Mouse (Mus musculus) small intestine, adult 2 months (tissue): ENCODE measurements around the gene Tldc2. TPM values are rescaled to one million over a fixed set of nuclear protein-coding genes. Genes with fewer than 3 reads are reported as not detected.

Experiments
- H3K27ac ChIP-seq: fragments of 200-500 bp; 2 replicates; pipeline ENCODE4 v1.5.1; 2012; ENCODE audit warnings: low read depth, low read length, control low read depth, inconsistent platforms; ENCODE audit not compliant: insufficient read depth
- H3K27me3 ChIP-seq: fragments of 200-500 bp; 2 replicates; pipeline ENCODE4 v1.6.1; 2012; ENCODE audit warnings: mild to moderate bottlenecking, moderate library complexity, low read length, inconsistent platforms; ENCODE audit not compliant: control insufficient read depth, insufficient read depth
- H3K36me3 ChIP-seq: fragments of 200-500 bp; 2 replicates; pipeline ENCODE4 v1.6.1; 2012; ENCODE audit warnings: mild to moderate bottlenecking, low read length, control low read depth, inconsistent platforms; ENCODE audit not compliant: control insufficient read depth, insufficient read depth
- H3K4me1 ChIP-seq: fragments of 200-500 bp; 2 replicates; pipeline ENCODE4 v1.6.1; 2012; ENCODE audit warnings: low read length, inconsistent platforms, mixed read lengths; ENCODE audit not compliant: control insufficient read depth, insufficient read depth, insufficient read length
- H3K4me3 ChIP-seq: fragments of 200-500 bp; 2 replicates; pipeline ENCODE4 v1.5.1; 2012; ENCODE audit warnings: low read depth, mild to moderate bottlenecking, control low read depth, inconsistent platforms, low read length, moderate library complexity
- CTCF ChIP-seq: fragments of 200-500 bp; IDR thresholded peaks from 2 replicates; pipeline ENCODE4 v1.5.1; 2012; ENCODE audit warnings: low read depth, mild to moderate bottlenecking, control low read depth, inconsistent platforms, low read length, moderate library complexity, mixed read lengths; ENCODE audit not compliant: insufficient replicate concordance, insufficient read length; ENCODE audit errors: extremely low read depth
- POLR2A ChIP-seq: fragments of 200-500 bp; IDR thresholded peaks from 2 replicates; pipeline ENCODE4 v1.6.1; 2012; ENCODE audit warnings: low read depth, mild to moderate bottlenecking, control low read depth, inconsistent platforms, low read length, moderate library complexity
- WGBS: fragments of 180-500 bp; shearing (Covaris S2); methylation state at CpG from one replicate; pipeline ENCODE4 v1.1.7; 2018; 5-methylcytosine and 5-hydroxymethylcytosine counted together
- polyA plus RNA-seq: library from polyadenylated mRNA; depleted of rRNA; stranded (reverse); fragments of >200 nt; gene quantifications from 2 replicates; pipeline ENCODE4 v1.2.3, GENCODE M21; 2012; rRNA removed

Tldc2 gene
- polyA plus RNA-seq: 8.8 and 12.4 TPM in 2 replicates

DNA sequence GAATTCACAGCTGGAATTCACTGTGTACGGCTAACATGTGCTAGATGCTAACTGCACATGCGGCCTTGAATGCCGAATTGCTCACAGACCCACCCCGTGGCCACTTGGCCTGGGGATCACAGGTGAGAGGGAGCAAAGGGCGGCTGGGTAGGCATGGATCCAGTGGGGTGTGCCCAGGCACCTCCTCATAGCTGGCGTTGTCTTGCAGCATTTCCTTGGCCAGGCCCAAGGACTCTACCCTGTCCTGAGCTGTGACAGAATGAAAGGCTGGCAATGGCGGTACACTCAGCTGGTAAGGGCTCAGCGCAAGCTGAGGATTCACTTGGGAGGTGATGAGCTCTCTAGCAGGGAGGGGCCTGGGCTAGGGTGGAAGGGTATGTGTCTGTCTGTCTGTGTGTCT, at the start of gene Tldc2:
Gene Tldc2, plus strand, starts transcription at position 260 of the 400 bp plus-strand sequence.
- WGBS: 40% methylated on average over 8 of the region's 8 CpGs
- no peak for TF ChIP-seq CTCF
- TF ChIP-seq POLR2A: peak; percentile 66
- Histone ChIP-seq H3K27ac (peak within 1 kb of the TSS; percentile 91), H3K27me3 (no peaks in the 10 kb centered on the region), H3K4me3 (peak within 1 kb of the TSS; percentile 50), H3K4me1 (peaks cover 22% of the 10 kb centered on the region), H3K36me3 (peaks cover 4% of the 10 kb centered on the region; the same call in 1 of the 2 replicates)

DNA sequence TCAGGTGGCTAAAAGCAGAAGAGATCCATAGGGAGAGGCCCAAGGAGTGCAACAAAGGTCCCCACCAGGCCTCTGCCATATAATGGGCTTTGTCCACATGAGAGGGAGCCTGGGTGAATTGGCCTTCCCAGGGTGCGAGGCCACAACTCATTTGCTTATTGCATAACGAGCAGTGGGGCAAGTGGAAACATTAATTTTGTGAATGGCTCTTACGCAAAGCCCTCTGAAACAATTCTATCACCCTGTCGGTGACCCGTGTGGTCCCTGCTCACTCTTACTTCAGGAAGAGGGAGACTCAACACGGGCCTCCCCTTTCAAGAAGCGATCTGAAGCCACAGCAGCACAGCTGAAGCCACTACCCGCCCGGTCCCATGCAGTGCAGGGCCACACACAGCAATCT, 49.6 kb upstream of the Tldc2 start:
- Histone ChIP-seq H3K27ac (no peak overlapping the region), H3K4me1 (peaks cover 4% of the 10 kb centered on the region; the same call in 1 of the 2 replicates), H3K4me3 (no peak overlapping the region), H3K36me3 (0 out of 2 replicates have a peak, but pooled peaks cover 1% of the 10 kb centered on the region), H3K27me3 (no peaks in the 10 kb centered on the region)
- WGBS: 83% methylated on average over 9 of the region's 9 CpGs
- TF ChIP-seq POLR2A (no peak), CTCF (no peak)

DNA sequence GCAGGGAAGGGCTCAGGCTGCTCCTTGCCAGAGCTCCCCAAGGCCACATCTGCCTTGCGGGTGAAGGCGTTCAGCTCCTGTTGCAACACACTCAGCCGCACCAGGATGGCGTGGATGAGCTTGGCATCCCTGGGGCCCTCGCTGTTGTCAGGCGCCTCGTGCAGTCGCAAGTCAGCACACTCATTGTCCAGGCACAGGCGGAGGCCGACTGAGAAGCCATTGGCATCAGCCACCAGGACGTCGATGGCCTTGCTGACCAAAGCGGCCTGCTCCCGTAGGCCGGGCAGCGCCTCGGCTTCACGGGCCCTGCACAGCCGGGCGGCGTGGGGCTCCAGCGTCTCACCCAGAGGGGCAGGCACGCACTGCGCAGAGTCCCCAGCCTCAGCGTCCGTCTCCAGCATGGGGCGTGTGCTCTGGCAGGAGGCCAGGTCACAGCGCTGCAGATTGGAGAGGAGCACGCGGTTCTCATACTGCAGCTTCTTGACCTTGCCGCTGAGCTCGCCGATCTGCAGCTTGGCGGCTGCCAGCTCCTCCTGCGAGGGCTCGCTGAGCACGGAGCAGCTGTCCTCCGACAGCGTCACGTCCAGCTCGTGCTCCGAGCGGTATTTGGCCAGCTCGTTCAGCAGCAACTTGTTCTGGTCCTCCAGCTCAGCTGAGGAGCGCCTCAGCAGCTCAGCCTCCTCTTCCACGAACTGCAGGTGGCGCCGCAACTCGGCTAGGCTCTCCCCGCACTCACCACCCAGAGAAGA, 46.8 kb upstream of the Tldc2 start:
- TF ChIP-seq POLR2A (no peak), CTCF (no peak)
- Histone ChIP-seq H3K4me3 (no peak overlapping the region), H3K4me1 (peaks cover 4% of the 10 kb centered on the region; the same call in 1 of the 2 replicates), H3K36me3 (0 out of 2 replicates have a peak, but pooled peaks cover 1% of the 10 kb centered on the region), H3K27ac (no peak overlapping the region), H3K27me3 (no peaks in the 10 kb centered on the region)
- WGBS: 90% methylated on average over 50 of the region's 50 CpGs

DNA sequence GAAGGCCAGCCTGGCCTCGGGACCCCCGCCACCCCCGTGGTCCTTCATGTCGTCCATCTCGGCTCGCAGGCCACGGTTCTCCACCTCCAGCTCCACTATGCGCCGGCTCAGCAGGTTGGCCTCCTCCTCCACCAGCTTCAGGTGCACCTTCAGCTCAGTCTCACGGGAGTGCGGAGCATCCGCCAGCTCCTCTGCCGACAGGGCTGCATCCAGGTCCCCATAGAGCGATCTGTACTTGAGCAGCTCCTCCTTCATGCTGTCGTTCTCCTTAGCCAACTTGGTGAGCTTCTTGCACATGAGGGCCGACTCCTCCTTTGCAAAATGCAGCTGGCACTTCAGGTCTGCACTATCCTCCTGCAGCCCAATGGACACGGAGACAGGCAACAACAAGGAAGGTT, 46.2 kb upstream of the Tldc2 start:
- TF ChIP-seq POLR2A: no peak
- no peak for TF ChIP-seq CTCF

DNA sequence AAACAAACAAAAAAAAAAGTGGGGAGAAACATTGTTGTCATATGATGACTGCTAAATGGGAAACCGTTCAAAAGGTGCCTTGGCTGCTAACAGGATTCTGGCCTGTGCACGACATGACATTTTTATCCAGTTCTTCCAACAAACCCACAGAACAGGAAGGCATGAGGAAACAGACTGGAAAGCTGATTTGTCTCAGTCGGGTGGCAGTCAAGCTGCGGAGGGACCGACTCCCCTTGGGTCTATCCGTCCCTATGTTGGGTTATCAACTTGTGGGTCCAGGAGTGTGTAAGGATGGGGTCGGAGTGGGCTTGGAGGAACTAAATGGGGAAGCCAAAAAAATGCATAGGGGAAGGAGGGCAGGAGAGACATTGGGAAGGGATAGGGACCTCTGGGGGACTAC, 45.4 kb upstream of the Tldc2 start:
- no peak overlapping the region for H3K27ac ChIP-seq
- WGBS: 89% methylated on average over 7 of the region's 7 CpGs
- peaks cover 4% of the 10 kb centered on the region; the same call in 1 of the 2 replicates for H3K4me1 ChIP-seq
- TF ChIP-seq POLR2A (no peak), CTCF (no peak)
- H3K27me3 ChIP-seq: no peaks in the 10 kb centered on the region
- H3K4me3 ChIP-seq: no peak overlapping the region
- 0 out of 2 replicates have a peak, but pooled peaks cover 1% of the 10 kb centered on the region for H3K36me3 ChIP-seq

More for the DNA sequence above, 46.2 kb upstream of the Tldc2 start:
- Histone ChIP-seq H3K36me3 (0 out of 2 replicates have a peak, but pooled peaks cover 1% of the 10 kb centered on the region), H3K4me3 (no peak overlapping the region), H3K27me3 (no peaks in the 10 kb centered on the region), H3K27ac (no peak overlapping the region), H3K4me1 (peaks cover 4% of the 10 kb centered on the region; the same call in 1 of the 2 replicates)
- 88% methylated on average over 17 of the region's 17 CpGs for WGBS

DNA sequence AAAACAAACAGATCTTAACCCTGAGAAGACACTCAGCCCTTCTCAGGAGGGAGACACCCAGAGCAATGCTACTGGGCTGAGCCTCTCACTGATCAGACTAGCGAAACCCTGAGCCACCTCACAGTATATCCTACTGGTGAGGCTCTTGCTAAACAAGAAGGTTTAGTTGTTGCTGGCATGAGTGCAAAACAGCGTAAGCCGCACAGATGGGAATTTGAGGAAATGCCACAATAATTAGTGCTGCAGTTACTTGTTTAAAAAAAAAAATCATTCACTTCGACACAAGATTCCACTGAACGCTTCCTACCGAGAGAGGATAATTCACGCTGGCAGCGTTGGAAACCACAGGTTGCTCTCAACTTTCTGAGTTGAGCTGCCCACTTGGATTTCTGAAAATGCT, 43.3 kb upstream of the Tldc2 start:
- Histone ChIP-seq H3K4me3 (no peak overlapping the region), H3K27me3 (no peaks in the 10 kb centered on the region), H3K36me3 (0 out of 2 replicates have a peak, but pooled peaks cover 1% of the 10 kb centered on the region), H3K4me1 (peaks cover 4% of the 10 kb centered on the region; the same call in 1 of the 2 replicates), H3K27ac (no peak overlapping the region)
- 77% methylated on average over 8 of the region's 8 CpGs for WGBS
- no peak for TF ChIP-seq POLR2A
- TF ChIP-seq CTCF: no peak

DNA sequence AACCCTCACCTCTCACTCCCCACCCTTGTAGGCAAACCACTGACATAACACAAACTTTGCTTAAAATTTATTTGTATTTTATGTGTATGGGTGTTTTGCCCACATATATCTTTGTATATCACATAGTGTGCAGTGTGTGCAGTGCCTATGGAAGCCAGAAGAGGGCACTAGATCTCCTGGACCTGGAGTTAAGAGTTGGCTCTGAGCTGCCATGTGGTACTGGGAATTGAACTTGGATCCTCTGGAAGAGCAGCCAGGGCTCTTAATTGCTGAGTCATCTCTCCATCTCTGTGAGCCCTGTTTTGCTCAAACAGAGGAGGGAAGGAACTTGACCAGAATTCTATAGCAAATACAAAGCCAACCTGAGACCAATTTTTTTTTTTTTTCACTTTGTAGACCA, 42.9 kb upstream of the Tldc2 start:
- H3K36me3 ChIP-seq: no peaks in the 10 kb centered on the region
- no peak overlapping the region for H3K4me3 ChIP-seq
- no peaks in the 10 kb centered on the region for H3K27me3 ChIP-seq
- H3K27ac ChIP-seq: no peak overlapping the region
- 0 out of 2 replicates have a peak, but pooled peaks have one; percentile 32 for TF ChIP-seq CTCF
- no peak for TF ChIP-seq POLR2A
- peaks cover 4% of the 10 kb centered on the region; the same call in 1 of the 2 replicates for H3K4me1 ChIP-seq
